Mouse (Mus musculus) liver, embryonic 11.5 days (tissue): ENCODE measurements around the gene Msi2. TPM values are rescaled to one million over a fixed set of nuclear protein-coding genes. Genes with fewer than 3 reads are reported as not detected.

Source experiments
- ATAC-seq: fragments of 200-750 bp; cut with Nextera tagmentation; replicated peaks from 2 replicates; pipeline ENCODE4 v1.8.0; 2017; ENCODE audit warnings: moderate number of reproducible peaks, mild to moderate bottlenecking, moderate TSS enrichment, moderate library complexity; ENCODE audit not compliant: low FRiP score
- DNase-seq: peaks from one replicate; pipeline ENCODE4 v3.0.0-alpha.2; 2017; ENCODE audit warnings: low spot score
- H3K27ac ChIP-seq: fragments of 300-500 bp; sonication (generic); 2 replicates; pipeline ENCODE4 v1.5.1; 2014; ENCODE audit warnings: mild to moderate bottlenecking, low read depth, low read length, control low read depth
- H3K27me3 ChIP-seq: fragments of 300-500 bp; sonication (generic); replicated peaks from 2 replicates; pipeline ENCODE4 v1.6.1; 2014; ENCODE audit warnings: low read length, mixed read lengths; ENCODE audit not compliant: control insufficient read depth, insufficient read depth
- H3K36me3 ChIP-seq: fragments of 300-500 bp; sonication (generic); 2 replicates; pipeline ENCODE4 v1.6.1; 2014; ENCODE audit warnings: mild to moderate bottlenecking, low read length, moderate library complexity, mixed read lengths; ENCODE audit not compliant: control insufficient read depth, insufficient read depth
- H3K4me1 ChIP-seq: fragments of 300-500 bp; sonication (generic); replicated peaks from 2 replicates; pipeline ENCODE4 v1.6.1; 2014; ENCODE audit warnings: low read length, mixed read lengths; ENCODE audit not compliant: control insufficient read depth, insufficient read depth
- H3K4me2 ChIP-seq: fragments of 300-500 bp; sonication (generic); 2 replicates; pipeline ENCODE4 v1.6.1; 2014; ENCODE audit warnings: mild to moderate bottlenecking, control low read depth, moderate library complexity
- H3K4me3 ChIP-seq: fragments of 300-500 bp; sonication (generic); 2 replicates; pipeline ENCODE4 v1.5.1; 2014; ENCODE audit warnings: low read depth, low read length, control low read depth
- H3K9ac ChIP-seq: fragments of 300-500 bp; sonication (generic); 2 replicates; pipeline ENCODE4 v1.6.1; 2014; ENCODE audit warnings: low read depth, low read length, control low read depth
- H3K9me3 ChIP-seq: fragments of 300-500 bp; sonication (generic); 2 replicates; pipeline ENCODE4 v1.6.1; 2016; ENCODE audit warnings: low read length, inconsistent platforms, mixed read lengths; ENCODE audit not compliant: control insufficient read depth
- WGBS: fragments of 180-500 bp; shearing (Covaris S2); extraction: QIAGEN DNeasy Blood & Tissue Kit; methylation state at CpG from one replicate; pipeline ENCODE4 v1.1.7; 2014; 5-methylcytosine and 5-hydroxymethylcytosine counted together
- polyA plus RNA-seq: library from polyadenylated mRNA; unstranded; fragments of >200 nt; fragmentation: Nextera tagmentation; extraction: Ambion mirVana; gene quantifications from 2 replicates; pipeline ENCODE4 v1.2.1, GENCODE M21; 2014

Msi2 gene
- polyA plus RNA-seq, 1 experiment from 2014 or later, result 8.2 TPM

DNA sequence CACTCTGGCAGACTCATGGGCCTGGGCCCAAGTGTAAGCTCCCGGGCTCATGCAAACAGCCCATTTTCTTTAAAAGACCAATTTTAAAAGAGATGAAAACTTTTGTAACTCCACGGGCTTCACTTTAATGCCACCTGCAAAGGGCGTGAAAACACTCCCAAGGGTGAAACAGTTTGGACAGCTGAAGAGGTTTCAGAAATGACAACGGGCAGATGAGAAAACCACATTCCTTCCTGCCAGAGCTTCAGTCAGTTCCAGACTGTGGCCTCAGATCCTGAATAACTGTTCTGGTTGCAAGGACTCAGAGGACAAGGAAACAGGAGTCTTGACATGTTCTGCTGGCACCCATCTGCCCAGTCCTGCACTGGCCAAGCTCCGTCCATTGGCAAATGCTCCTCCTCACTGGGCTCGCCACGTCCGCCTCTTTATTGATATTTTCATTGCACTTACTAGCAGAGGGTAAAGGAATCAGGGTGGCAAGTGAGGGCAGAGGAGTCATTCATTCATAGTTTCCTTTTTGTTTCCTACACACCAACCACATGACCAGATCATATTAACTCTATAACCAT is 207.9 kb downstream of the Msi2 start:
- 82% methylated on average over 8 of the region's 8 CpGs for WGBS
- no peak overlapping the region for H3K27ac ChIP-seq
- H3K27me3 ChIP-seq, result no peaks in the 10 kb centered on the region
- ATAC-seq (no peak), DNase-seq (no peak)
- no peaks in the 10 kb centered on the region for H3K36me3 ChIP-seq
- no peak overlapping the region for H3K4me2 ChIP-seq
- H3K4me1 ChIP-seq, result 0 out of 2 replicates have a peak, but pooled peaks cover 6% of the 10 kb centered on the region
- no peaks in the 10 kb centered on the region for H3K9me3 ChIP-seq
- no peak overlapping the region for H3K4me3 ChIP-seq
- H3K9ac ChIP-seq, result no peak overlapping the region

GRCm38 (mm10) chr11:88509464-88509863 is 208.8 kb downstream of the Msi2 start:
- Histone ChIP-seq H3K4me2 (no peak overlapping the region), H3K9ac (no peak overlapping the region), H3K27me3 (no peaks in the 10 kb centered on the region), H3K36me3 (no peaks in the 10 kb centered on the region), H3K9me3 (no peaks in the 10 kb centered on the region), H3K4me1 (0 out of 2 replicates have a peak, but pooled peaks cover 6% of the 10 kb centered on the region), H3K27ac (no peak overlapping the region), H3K4me3 (no peak overlapping the region)
- ATAC-seq (no peak), DNase-seq (no peak)
- WGBS, result 82% methylated on average over 4 of the region's 4 CpGs

DNA sequence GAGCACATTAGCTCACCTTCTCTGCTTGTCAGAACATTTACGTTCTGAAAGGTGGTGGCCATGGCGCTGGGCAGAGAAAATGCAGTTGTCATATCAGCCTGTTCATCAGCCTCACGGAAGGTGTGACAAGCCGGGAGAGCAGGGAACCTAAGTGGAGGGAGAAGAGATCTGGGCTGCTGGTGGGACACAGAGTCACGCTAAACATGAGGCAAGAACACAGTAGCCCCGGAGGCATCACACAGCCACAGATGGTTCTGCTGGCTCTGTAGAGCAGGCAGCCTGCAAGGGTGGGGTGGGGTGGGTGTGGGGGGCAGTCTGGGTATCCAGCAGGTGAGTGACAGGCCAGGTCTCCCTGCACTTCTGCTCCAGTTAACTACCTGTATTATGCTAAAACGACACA is 210.2 kb downstream of the Msi2 start:
- H3K4me3 ChIP-seq, result no peak overlapping the region
- H3K27me3 ChIP-seq, result no peaks in the 10 kb centered on the region
- 84% methylated on average over 7 of the region's 7 CpGs for WGBS
- no peak overlapping the region for H3K9ac ChIP-seq
- ATAC-seq (no peak), DNase-seq (no peak)
- H3K4me1 ChIP-seq, result 0 out of 2 replicates have a peak, but pooled peaks cover 6% of the 10 kb centered on the region
- no peaks in the 10 kb centered on the region for H3K36me3 ChIP-seq
- no peak overlapping the region for H3K27ac ChIP-seq
- H3K9me3 ChIP-seq, result no peaks in the 10 kb centered on the region
- H3K4me2 ChIP-seq, result no peak overlapping the region

DNA sequence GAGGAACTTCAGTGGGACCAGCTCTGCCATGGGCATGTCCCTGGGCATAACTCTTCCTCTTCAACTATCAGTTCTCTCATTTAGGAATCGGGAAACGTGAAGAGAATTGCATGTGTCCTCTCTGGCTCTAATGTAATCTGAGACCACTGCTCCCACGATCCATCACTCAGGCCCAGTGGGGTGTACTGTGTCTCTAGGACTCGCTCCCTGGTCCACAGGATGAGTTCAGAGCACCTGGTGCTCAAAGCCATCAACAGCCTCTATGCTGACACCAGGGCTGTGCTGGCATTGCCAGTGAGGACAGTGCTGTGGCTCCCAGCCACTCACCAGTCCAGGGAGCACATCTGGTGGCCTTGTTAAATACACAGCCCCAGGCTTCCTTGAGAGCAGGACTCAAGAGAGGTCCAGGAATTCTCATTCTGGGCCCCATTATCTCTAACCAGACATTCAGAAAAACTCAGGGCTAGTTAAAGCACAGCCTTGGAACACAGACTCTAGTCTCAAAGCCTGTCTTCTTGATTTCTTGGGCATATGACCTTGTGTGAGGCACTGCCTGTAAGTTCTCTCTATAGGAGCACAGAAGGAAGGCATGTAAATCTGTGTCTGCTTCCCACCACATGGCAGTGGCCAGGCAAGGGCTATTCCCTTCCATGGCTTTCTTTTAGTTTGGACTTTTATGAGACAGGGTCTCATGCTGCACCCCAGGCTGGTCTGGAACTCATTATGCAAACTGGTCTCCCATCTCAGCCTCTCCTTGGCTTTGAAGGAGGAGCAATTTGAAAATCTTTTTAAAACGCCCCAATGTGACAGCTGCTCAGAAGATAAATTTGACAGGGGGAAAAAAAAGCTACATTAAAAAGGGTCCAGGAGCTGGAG is 211.5 kb downstream of the Msi2 start:
- Histone ChIP-seq H3K4me1 (0 out of 2 replicates have a peak, but pooled peaks cover 4% of the 10 kb centered on the region), H3K9ac (no peak overlapping the region), H3K9me3 (no peaks in the 10 kb centered on the region), H3K4me3 (no peak overlapping the region), H3K4me2 (no peak overlapping the region), H3K27me3 (no peaks in the 10 kb centered on the region), H3K36me3 (no peaks in the 10 kb centered on the region), H3K27ac (no peak overlapping the region)
- 66% methylated on average over 5 of the region's 5 CpGs for WGBS
- ATAC-seq (no peak), DNase-seq (no peak)

- no peak overlapping the region for H3K4me3 ChIP-seq
- no peak overlapping the region for H3K9ac ChIP-seq
- no peaks in the 10 kb centered on the region for H3K27me3 ChIP-seq
- 0 out of 2 replicates have a peak, but pooled peaks cover 4% of the 10 kb centered on the region for H3K4me1 ChIP-seq
- ATAC-seq (no peak), DNase-seq (no peak)
- H3K9me3 ChIP-seq, result no peaks in the 10 kb centered on the region
- no peak overlapping the region for H3K4me2 ChIP-seq
- H3K36me3 ChIP-seq, result no peaks in the 10 kb centered on the region
- WGBS, result 91% methylated on average over 13 of the region's 13 CpGs
- no peak overlapping the region for H3K27ac ChIP-seq
Observed at GRCm38 (mm10) chr11:88506109-88506508, 212.2 kb downstream of the Msi2 start.

- ATAC-seq, result no peak
- H3K4me1 ChIP-seq, result 0 out of 2 replicates have a peak, but pooled peaks cover 4% of the 10 kb centered on the region
- H3K4me2 ChIP-seq, result no peak overlapping the region
Observed at GRCm38 (mm10) chr11:88502566-88502965, 215.7 kb downstream of the Msi2 start.

DNA sequence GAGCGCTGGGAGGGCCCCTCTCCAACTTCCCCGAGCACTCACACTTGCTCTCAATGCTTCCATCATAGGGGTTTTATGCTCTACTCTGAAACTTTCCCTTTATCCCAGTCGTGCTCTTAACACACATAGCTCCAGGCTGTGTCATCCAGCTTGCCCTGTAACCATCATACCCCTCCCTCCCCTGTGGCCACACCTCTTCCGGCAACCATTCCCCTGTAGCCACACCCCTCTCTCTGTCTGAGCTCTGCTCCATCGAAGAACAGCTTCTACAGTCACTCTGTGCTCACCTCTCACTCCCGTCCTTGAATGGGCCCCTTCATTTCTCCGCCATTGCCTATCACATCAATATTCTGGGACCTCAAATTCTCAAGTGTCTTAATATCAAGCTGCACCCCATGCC is 219.8 kb downstream of the Msi2 start:
- Histone ChIP-seq H3K27me3 (no peaks in the 10 kb centered on the region), H3K36me3 (no peaks in the 10 kb centered on the region), H3K27ac (no peak overlapping the region), H3K4me1 (no peaks in the 10 kb centered on the region), H3K9me3 (no peaks in the 10 kb centered on the region), H3K4me3 (no peak overlapping the region), H3K9ac (no peak overlapping the region), H3K4me2 (no peak overlapping the region)
- DNase-seq (no peak), ATAC-seq (no peak)
- WGBS, result 58% methylated on average over 7 of the region's 7 CpGs

More at GRCm38 (mm10) chr11:88502566-88502965, 215.7 kb downstream of the Msi2 start:
- Histone ChIP-seq H3K9ac (no peak overlapping the region), H3K36me3 (no peaks in the 10 kb centered on the region), H3K27me3 (no peaks in the 10 kb centered on the region), H3K9me3 (no peaks in the 10 kb centered on the region), H3K27ac (no peak overlapping the region), H3K4me3 (no peak overlapping the region)
- DNase-seq, result no peak
- 89% methylated on average over 6 of the region's 6 CpGs for WGBS

DNA sequence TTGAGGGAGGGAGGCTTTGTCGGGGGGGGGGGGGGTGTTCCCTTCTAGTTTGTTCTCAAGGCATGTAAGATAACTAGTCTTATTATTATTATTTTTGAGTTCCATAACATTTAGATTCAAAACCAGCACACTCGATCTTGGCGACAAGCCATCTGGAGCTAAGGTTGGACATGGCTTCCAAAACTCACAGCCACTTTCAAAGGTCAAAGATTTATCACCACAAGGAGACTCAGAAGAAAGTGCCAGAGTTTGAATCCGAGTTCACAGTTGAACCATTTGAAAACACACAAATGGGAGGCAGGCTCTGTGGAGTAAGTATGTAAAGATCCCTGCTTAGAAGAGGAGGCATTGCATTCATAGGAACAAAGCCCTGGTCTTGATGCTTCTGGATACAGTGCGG is 221.9 kb downstream of the Msi2 start:
- Histone ChIP-seq H3K4me2 (no peak overlapping the region), H3K9me3 (no peaks in the 10 kb centered on the region), H3K4me3 (no peak overlapping the region), H3K27ac (no peak overlapping the region), H3K9ac (no peak overlapping the region), H3K4me1 (no peaks in the 10 kb centered on the region), H3K27me3 (no peaks in the 10 kb centered on the region), H3K36me3 (no peaks in the 10 kb centered on the region)
- no peak for ATAC-seq
- no peak for DNase-seq
- 80% methylated on average over 5 of the region's 5 CpGs for WGBS
